Mouse (Mus musculus) frontal cortex, postnatal 10 days (tissue): ENCODE data around the gene Fam228a.
A peak's percentile ranks its signal among the peaks of the same experiment; 100 is the strongest.
"Not testable (repeated sequence)": the region's sequence is repeated elsewhere in the genome, so short reads cannot be mapped to it uniquely, and the experiment has no call there.

Experiments used
- DNase-seq, 2 experiments: peaks; one replicate each; pipeline ENCODE4 v3.0.0; 2022; ENCODE audit warnings: low spot score in 2 of 2, mixed read lengths in 1 of 2

The Fam228a gene

GRCm38 (mm10) chr12:4719066-4719761 lies 19.0 kb downstream of the Fam228a start:
- no peak for DNase-seq

DNA sequence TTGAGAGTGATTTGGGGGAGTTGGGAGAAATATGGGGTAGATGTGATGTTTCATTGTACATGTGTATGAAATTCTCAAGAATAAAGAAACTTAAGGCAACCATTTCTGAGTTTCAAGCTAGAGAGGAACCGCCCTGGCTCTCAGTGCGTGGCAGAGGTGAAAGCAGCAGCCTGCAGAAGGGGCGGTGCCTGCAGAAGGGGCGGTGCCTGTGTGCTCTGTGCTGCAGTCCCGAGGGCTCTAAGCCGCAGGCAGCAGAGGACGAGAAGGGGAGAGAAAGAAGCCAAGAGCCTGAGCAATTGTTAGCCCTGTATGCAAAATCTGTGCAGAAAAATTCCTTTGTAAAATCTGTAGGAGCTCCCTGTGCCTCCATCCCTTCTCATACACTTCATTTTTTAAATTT lies 20.8 kb downstream of the Fam228a start:
- no peak for DNase-seq

DNA sequence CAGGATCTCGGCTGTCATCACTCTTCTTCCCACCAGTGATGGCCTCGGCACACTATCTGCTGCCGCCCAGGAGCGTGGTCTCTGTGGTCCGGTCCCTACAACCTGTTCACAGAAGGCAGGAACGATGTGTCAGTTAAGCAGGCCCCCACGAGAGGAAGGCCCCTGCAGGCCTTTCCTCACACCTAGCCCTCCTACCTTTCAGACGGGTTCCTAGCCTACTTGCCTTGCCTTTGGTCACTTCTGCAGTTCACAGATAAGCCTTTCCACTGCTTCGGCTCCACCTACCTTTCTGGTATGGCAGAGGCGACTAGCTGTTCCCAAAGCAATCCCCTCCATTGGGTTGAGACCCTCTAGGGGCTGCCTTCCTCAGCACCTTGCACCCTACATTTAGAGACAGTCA lies 22.6 kb downstream of the Fam228a start:
- no peak for DNase-seq

DNA sequence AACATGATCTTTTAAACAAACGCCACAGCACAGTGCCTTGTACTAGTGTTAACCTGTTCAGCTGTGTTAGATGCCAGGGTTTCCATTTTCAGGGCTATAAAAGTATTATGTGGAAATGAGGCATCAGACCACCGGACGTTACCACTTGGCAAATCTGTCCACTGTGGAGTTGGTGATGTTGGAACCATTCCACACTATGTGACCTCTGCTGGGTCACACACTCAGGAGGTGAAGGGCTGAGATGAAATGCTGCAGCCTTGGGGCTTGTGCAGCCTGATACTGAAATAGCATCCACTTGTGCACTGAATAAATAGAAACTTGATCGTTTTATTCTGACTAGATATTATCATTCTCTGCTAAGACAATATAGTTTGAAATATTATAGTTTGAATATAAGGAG lies 24.9 kb downstream of the Fam228a start:
- no peak for DNase-seq

DNA sequence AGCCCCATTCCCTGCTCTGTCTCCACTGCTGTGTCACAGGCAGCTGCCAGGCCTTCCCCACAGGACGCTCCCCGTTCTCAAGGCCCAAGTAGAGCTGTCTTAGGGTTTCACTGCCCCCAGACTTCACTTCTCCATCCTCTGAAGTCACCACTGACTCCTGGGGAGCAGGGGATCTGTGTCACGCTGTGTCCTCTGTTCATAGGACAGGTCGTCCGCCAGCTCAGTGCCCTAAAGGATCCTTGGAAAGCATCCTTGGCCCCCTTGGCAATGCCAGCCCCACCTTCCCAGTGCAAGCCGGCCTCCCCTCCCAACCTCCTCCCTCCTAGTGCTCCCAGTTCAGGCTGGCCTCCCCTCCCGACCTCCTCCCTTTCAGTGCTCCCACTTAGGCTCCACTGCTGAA lies 28.3 kb downstream of the Fam228a start:
- DNase-seq = no peak

- DNase-seq = no peak
Observed at GRCm38 (mm10) chr12:4708881-4709604, 29.2 kb downstream of the Fam228a start.

DNA sequence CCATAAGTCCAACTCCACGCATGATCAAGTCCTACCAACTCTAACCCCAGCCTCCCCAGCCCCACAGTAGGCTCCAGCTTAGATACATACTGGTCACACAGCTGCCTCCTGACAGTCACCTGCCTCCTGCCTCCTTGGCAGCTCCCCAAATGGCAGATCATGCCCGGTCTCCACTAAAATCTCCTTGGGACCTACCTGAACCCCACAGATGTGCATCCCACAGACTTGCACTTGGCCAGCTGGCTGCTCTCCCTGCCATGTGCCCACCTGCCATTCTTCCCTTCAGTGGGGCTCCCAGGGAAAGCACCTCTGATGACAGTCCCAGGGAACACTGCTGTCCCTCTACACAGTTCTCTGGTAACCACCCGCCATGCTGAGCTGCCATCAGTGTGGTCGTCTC lies 29.9 kb downstream of the Fam228a start:
- peak in 1 of 2 experiments; percentile 5 for DNase-seq

GRCm38 (mm10) chr12:4707488-4708017 lies 30.7 kb downstream of the Fam228a start:
- DNase-seq = peak in 1 of 2 experiments; percentile 2

DNA sequence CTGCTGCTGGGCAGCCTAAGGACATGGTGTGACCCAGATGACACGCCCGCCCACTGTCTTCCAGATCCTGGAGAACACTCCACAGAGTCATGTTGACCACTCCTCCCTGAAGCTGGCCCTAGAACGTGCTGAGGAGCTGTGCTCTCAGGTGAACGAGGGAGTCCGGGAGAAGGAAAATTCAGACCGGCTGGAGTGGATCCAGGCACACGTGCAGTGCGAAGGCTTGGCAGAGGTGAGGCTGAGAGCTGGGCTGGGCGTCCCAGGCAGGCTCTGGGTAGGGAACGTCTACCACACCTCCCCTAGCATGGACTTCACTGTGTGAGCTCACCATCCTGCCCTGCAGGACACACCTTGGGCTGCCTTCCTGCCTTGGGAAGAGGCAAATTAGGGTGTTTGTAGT lies 31.3 kb downstream of the Fam228a start:
- DNase-seq = peak in 1 of 2 experiments; percentile 4

GRCm38 (mm10) chr12:4706175-4706574 lies 32.1 kb downstream of the Fam228a start:
- no peak for DNase-seq

- not testable (repeated sequence) for DNase-seq
Observed at GRCm38 (mm10) chr12:4705626-4706025, 32.6 kb downstream of the Fam228a start.

GRCm38 (mm10) chr12:4694534-4694933 lies 43.7 kb downstream of the Fam228a start:
- DNase-seq = no peak

DNA sequence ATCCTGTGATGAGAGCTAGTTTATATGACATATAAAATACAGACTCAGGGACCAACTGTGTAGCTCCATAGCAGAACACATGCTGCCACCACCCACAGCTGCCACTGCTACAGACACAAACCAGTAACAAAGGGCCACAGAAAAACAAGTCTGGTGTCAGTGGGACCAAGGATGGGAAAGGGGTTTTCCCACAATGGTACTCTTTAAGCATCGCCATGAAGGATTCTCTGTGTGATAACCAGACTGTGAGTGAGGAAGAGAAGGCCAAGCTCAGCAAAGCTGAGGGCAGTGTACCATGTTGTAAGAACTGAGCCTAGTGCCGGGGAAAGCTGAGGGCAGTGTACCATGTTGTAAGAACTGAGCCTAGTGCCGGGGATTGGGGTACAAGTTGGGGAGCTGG lies 47.0 kb downstream of the Fam228a start:
- no peak for DNase-seq

DNA sequence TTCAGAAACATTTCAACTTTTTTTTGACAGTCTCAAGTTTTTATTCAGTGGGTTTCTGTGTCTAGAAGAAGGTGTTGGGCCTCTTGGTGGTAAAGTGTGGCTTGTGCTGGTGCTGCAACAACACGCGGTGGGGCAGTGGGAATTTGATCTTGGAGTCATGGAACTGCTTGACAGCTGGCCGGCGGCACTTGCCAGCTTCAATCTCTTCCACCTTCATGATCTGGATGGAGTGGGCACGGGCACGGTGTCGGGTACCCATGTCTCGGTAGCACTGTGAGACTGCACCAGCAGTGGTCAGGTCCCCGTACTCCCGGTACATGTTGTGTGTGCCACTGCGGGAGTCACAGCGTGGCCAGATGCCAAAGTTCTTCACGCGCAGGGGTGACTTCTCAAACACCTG lies 48.9 kb downstream of the Fam228a start:
- no peak for DNase-seq

- DNase-seq = no peak
Observed at GRCm38 (mm10) chr12:4688386-4688785, 49.8 kb downstream of the Fam228a start.

DNA sequence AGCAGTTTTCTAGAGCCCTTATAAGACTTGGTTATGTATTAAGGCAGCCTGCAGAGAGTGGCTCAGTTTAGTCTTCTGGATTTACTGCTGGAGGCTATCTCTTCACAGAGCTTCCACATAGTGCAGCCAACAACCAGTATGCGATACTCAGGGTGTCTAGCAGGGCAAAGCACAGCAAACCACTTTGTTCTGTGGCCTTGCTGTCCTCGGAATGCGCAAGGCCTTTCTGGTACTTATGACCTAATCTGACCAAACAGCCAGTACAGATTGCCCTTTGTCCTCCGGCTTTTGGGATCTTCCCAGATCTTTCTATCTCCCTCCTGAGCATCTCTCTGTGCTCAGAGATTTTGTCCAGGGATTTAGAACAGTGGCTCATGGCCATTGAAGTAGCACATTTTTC lies 52.8 kb downstream of the Fam228a start:
- no peak for DNase-seq

- DNase-seq = peak; percentile 18 to 57
Observed at GRCm38 (mm10) chr12:4679971-4680370, 58.3 kb downstream of the Fam228a start.

DNA sequence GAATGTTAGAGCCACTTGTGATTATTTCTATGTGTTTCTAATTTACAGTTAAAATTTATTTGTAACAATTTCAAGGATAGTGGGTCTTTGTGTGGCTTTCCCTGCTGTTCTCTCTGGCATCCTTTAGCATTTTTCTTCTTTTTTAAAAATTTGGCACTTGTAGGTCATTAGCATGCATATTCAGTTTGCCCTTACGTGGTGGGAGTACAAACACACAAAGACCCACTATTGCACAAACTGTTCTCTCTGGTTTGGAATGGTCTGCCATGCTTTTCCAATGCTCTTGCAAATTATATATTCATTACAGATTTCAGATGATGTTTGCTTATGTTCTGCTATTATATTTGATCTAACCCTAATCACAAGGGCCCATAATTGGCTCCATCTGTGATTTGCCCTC lies 61.9 kb downstream of the Fam228a start:
- DNase-seq = no peak

- no peak for DNase-seq
Observed at GRCm38 (mm10) chr12:4665675-4666037, 72.6 kb downstream of the Fam228a start.

DNA sequence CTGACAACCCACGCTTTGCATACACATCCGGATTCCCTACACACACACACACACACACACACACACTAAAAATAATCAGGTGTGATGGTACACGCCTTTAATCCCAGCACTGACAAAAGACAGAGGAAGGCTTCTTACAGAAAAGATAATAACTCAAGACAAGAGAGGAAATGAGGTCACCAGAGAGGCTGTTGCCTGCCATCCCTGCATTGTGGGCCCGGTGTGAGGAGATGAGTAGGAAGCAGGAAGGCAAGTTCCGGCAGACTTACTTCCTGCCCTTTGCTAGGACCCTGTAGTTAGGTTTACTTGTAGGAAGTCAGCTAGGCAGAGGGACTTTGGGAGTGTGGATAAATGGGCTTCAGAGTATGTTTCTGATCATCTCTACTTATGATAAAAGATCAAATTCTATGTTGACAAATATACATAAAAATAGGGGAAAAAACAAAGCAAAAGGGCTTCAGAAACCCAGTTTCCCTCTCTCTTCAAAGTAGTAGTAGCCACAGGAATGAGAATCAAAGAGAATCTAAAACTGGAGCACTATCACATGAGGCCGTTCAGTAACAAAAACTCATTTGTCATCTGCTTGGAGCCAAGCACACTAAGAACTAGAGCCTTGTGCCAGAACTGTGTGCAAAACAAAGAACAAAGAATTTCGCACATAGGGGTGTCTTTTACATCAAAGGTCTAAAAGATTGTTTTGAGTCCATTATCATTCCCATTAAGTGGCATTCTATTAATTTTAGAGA lies 73.1 kb downstream of the Fam228a start:
- DNase-seq = no peak
